Mouse (Mus musculus) intestine, postnatal 0 days (tissue): ENCODE results near the gene 1700066M21Rik. TPM values are rescaled to one million over a fixed set of nuclear protein-coding genes. Genes with fewer than 3 reads are reported as not detected.
A peak's percentile ranks its signal among the peaks of the same experiment; 100 is the strongest.

ENCODE experiments used
- ATAC-seq: fragments of 200-750 bp; cut with Nextera tagmentation; 2 replicates; pipeline ENCODE4 v1.8.0; 2017; ENCODE audit warnings: mild to moderate bottlenecking, moderate TSS enrichment, moderate library complexity
- H3K27ac ChIP-seq: fragments of 300-500 bp; sonication (generic); 2 replicates; pipeline ENCODE4 v1.5.1; 2014; ENCODE audit warnings: mild to moderate bottlenecking, low read depth, low read length, moderate library complexity
- H3K27me3 ChIP-seq: fragments of 300-500 bp; sonication (generic); replicated peaks from 2 replicates; pipeline ENCODE4 v1.6.1; 2014; ENCODE audit warnings: low read length, mixed read lengths; ENCODE audit not compliant: control insufficient read depth, insufficient read depth
- H3K36me3 ChIP-seq: fragments of 300-500 bp; sonication (generic); 2 replicates; pipeline ENCODE4 v1.6.1; 2014; ENCODE audit warnings: mild to moderate bottlenecking, moderate library complexity; ENCODE audit not compliant: control insufficient read depth, insufficient read depth
- H3K4me1 ChIP-seq: fragments of 300-500 bp; sonication (generic); replicated peaks from 2 replicates; pipeline ENCODE4 v1.6.1; 2014; ENCODE audit warnings: antibody characterized with exemption, low read length, mixed read lengths; ENCODE audit not compliant: control insufficient read depth, insufficient read depth
- H3K4me2 ChIP-seq: fragments of 300-500 bp; sonication (generic); replicated peaks from 2 replicates; pipeline ENCODE4 v1.6.1; 2014; ENCODE audit warnings: low read depth, mild to moderate bottlenecking, moderate library complexity
- H3K4me3 ChIP-seq: fragments of 300-500 bp; sonication (generic); 2 replicates; pipeline ENCODE4 v1.5.1; 2014; ENCODE audit warnings: low read depth, low read length
- H3K9ac ChIP-seq: fragments of 300-500 bp; sonication (generic); 2 replicates; pipeline ENCODE4 v1.6.1; 2014; ENCODE audit warnings: mild to moderate bottlenecking, low read depth, low read length
- H3K9me3 ChIP-seq: fragments of 300-500 bp; sonication (generic); 2 replicates; pipeline ENCODE4 v1.6.1; 2016; ENCODE audit warnings: mixed run types; ENCODE audit not compliant: control insufficient read depth
- CTCF ChIP-seq: sonication (generic); IDR thresholded peaks from 2 replicates; pipeline ENCODE4 v1.5.1; 2016; ENCODE audit warnings: low read depth, mild to moderate bottlenecking, control low read depth, antibody characterized with exemption, moderate library complexity
- WGBS: fragments of 180-500 bp; shearing (Covaris S2); extraction: QIAGEN DNeasy Blood & Tissue Kit; methylation state at CpG from one replicate; pipeline ENCODE4 v1.1.7; 2014; 5-methylcytosine and 5-hydroxymethylcytosine counted together
- polyA plus RNA-seq: library from polyadenylated mRNA; unstranded; fragments of >200 nt; fragmentation: Nextera tagmentation; extraction: Ambion mirVana; gene quantifications from 2 replicates; pipeline ENCODE4 v1.2.1, GENCODE M21; 2015

Gene 1700066M21Rik
- polyA plus RNA-seq, result 4.3 and 4.8 TPM in 2 replicates

GRCm38 (mm10) chr1:57377376-57378341, at the start of gene 1700066M21Rik:
TSS of gene 1700066M21Rik (plus strand) at chr1:57377620.
- WGBS, result under 1% methylated on average over 81 of the region's 81 CpGs

GRCm38 (mm10) chr1:57329285-57330093, 47.9 kb upstream of the 1700066M21Rik start:
- H3K4me3 ChIP-seq, result no peak overlapping the region
- no peak for TF ChIP-seq CTCF
- no peaks in the 10 kb centered on the region for H3K9me3 ChIP-seq
- H3K9ac ChIP-seq, result no peak overlapping the region
- no peak overlapping the region for H3K27ac ChIP-seq
- no peak overlapping the region for H3K4me2 ChIP-seq
- 62% methylated on average over 5 of the region's 5 CpGs for WGBS
- H3K27me3 ChIP-seq, result no peaks in the 10 kb centered on the region
- no peaks in the 10 kb centered on the region for H3K36me3 ChIP-seq
- ATAC-seq, result no peak
- H3K4me1 ChIP-seq, result no peaks in the 10 kb centered on the region

More at GRCm38 (mm10) chr1:57377376-57378341, at the start of gene 1700066M21Rik:
- Histone ChIP-seq H3K36me3 (no peaks in the 10 kb centered on the region), H3K9ac (peak within 1 kb of the TSS; percentile 88), H3K27ac (peak within 1 kb of the TSS; percentile 74), H3K27me3 (no peaks in the 10 kb centered on the region), H3K4me2 (peak within 1 kb of the TSS; percentile 99), H3K4me3 (peak within 1 kb of the TSS; percentile 97), H3K9me3 (no peaks in the 10 kb centered on the region), H3K4me1 (peaks cover 3% of the 10 kb centered on the region; the same call in 1 of the 2 replicates)
- peak; percentile 97 for ATAC-seq
- no peak for TF ChIP-seq CTCF

GRCm38 (mm10) chr1:57330228-57330627, 47.2 kb upstream of the 1700066M21Rik start:
- TF ChIP-seq CTCF, result no peak
- ATAC-seq, result no peak
- no peak overlapping the region for H3K9ac ChIP-seq
- H3K27me3 ChIP-seq, result no peaks in the 10 kb centered on the region
- H3K36me3 ChIP-seq, result no peaks in the 10 kb centered on the region
- H3K4me1 ChIP-seq, result no peaks in the 10 kb centered on the region
- no peak overlapping the region for H3K4me3 ChIP-seq
- no peak overlapping the region for H3K4me2 ChIP-seq
- no peak overlapping the region for H3K27ac ChIP-seq
- H3K9me3 ChIP-seq, result no peaks in the 10 kb centered on the region
- 79% methylated on average over 6 of the region's 6 CpGs for WGBS

- Histone ChIP-seq H3K27ac (no peak overlapping the region), H3K9me3 (no peaks in the 10 kb centered on the region), H3K4me1 (no peaks in the 10 kb centered on the region), H3K27me3 (no peaks in the 10 kb centered on the region), H3K4me2 (no peak overlapping the region), H3K36me3 (no peaks in the 10 kb centered on the region), H3K9ac (no peak overlapping the region), H3K4me3 (no peak overlapping the region)
- no peak for TF ChIP-seq CTCF
- no peak for ATAC-seq
- WGBS, result 20% methylated on average over 4 of the region's 4 CpGs
Observed at GRCm38 (mm10) chr1:57332040-57332439, 45.4 kb upstream of the 1700066M21Rik start.

GRCm38 (mm10) chr1:57333550-57334213, 43.7 kb upstream of the 1700066M21Rik start:
- no peaks in the 10 kb centered on the region for H3K27me3 ChIP-seq
- WGBS, result 41% methylated on average over 11 of the region's 11 CpGs
- no peaks in the 10 kb centered on the region for H3K4me1 ChIP-seq
- H3K4me2 ChIP-seq, result no peak overlapping the region
- ATAC-seq, result no peak
- no peak overlapping the region for H3K27ac ChIP-seq
- no peak overlapping the region for H3K4me3 ChIP-seq
- no peak for TF ChIP-seq CTCF
- no peaks in the 10 kb centered on the region for H3K9me3 ChIP-seq
- H3K36me3 ChIP-seq, result no peaks in the 10 kb centered on the region
- H3K9ac ChIP-seq, result no peak overlapping the region
